Mouse (Mus musculus): ENCODE measurements around the gene Snx1.

GRCm38 (mm10) chr9:66051493-66051892, 74.9 kb downstream of the Snx1 start:
- TF ChIP-seq CTCF (conservative IDR thresholded peaks at IDR 0.05; ENCODE audit: low read length) (no peak), POU5F1 (IDR thresholded peaks at IDR 0.05; ENCODE audit: borderline replicate concordance, low read length) (no peak)

Measured in E14TG2a.4 (cell line).